Mouse (Mus musculus) heart, postnatal 0 days (tissue): ENCODE measurements at regions not wholly inside any gene's neighbourhood (a gene's known extent, or its start where the extent isn't known, plus 50 kb on each side); places are given as distances from the start of the nearest gene placed in this dataset.

Source experiments
- CTCF ChIP-seq: IDR thresholded peaks from 2 replicates; pipeline ENCODE4 v1.5.1; 2016; ENCODE audit warnings: antibody characterized with exemption, control low read depth, low read depth
- EP300 ChIP-seq: IDR thresholded peaks from 2 replicates; pipeline ENCODE4 v1.6.1; 2016; ENCODE audit warnings: antibody characterized with exemption, low read depth

GRCm38 (mm10) chr11:31427374-31427773, 57.5 kb upstream of the Stc2 start:
- TF ChIP-seq CTCF (no peak), EP300 (no peak)
